Mouse (Mus musculus): Measurements from ENCODE around the gene Myh14.

DNA sequence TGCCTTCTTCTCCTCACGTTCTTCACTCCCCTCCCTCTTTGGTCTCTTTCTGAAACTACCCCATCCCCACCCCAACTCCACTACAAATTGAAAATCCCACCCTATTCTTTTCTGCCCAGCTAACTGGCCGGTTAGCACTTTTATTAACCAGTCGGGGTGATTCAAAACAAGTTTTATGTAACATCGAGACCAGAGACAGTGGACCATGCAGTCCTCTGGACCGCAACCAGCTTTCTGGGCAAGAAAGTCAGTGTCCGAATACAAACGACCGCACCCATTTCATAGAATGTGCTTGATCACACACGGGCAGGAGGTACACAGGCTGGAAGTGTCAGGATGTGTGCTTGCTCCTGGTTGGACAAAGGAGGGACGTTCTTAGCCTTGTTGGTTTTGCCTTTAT, 106.2 kb downstream of the Myh14 start:
- no peak for TF ChIP-seq POLR2A (IDR thresholded peaks at IDR 0.05; ENCODE audit: insufficient read depth, low read length)
- no peak for TF ChIP-seq EP300 (IDR thresholded peaks at IDR 0.05; ENCODE audit: insufficient read depth, low read depth, low read length)
- TF ChIP-seq CTCF (IDR thresholded peaks at IDR 0.05; ENCODE audit: low read depth, low read length), result no peak

Measured in ES-Bruce4 (cell line).